Mouse (Mus musculus): ENCODE data around the gene Hamp. TPM values are rescaled to one million over a fixed set of nuclear protein-coding genes. Genes with fewer than 3 reads are reported as not detected.

Gene Hamp
- polyA plus RNA-seq, 1 experiment = not detected

DNA sequence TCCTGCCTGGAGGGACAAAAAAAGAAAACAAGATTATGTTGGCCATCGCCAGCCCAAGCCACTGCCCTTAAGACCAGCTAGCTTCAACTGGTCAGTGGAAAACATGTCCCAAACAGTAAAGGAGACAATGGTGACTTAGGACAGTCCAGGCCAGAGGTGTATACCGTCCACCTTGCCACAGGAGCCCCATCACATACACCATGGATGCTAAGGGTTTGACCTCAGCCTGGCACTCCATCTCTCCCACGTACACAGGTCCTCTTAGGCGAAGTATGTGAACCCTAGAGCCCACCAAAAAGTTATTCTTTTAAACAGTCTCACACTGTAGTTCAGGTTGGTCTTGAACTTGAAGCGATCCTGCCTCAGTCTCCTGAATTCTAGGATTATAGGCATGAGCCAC, 19.0 kb upstream of the Hamp start:
- H3K27me3 ChIP-seq (ENCODE audit: control insufficient read depth, insufficient read depth, insufficient read length) = no peaks in the 10 kb centered on the region
- no peak for TF ChIP-seq POLR2A (IDR thresholded peaks at IDR 0.05; ENCODE audit: insufficient read length, low read depth)
- TF ChIP-seq POLR2AphosphoS2 (IDR thresholded peaks at IDR 0.05; ENCODE audit: insufficient read length, low read depth) = peak; percentile 82
- no peak for TF ChIP-seq REST (IDR thresholded peaks at IDR 0.05; ENCODE audit: insufficient read depth, insufficient read length)

DNA sequence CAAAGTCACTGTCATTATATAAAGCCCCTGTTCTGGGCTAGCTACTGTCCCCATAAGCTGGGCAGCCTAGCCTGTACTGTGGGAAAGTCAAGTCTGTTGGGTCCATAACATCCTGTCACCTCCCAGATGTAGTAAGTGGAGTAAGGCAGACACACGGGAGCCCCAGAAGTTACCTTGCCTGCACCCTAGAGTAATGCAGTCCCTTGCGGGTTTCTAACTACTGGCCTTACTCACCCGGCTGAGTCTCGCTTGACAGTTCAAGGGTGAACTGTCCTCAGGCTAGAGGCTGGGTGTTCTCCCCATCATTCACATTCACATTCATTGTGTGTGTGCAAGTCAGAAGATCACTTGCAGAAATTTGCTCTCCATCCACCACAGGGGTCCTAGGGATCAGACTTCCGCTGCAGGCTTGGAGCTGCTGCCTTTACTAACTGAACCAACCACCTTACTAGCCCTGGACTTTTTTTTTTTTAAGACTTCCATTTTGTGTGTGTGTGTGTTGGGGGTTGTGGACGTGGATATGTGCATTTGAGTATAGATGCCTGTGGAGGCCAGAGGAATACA, 16.0 kb upstream of the Hamp start:
- Histone ChIP-seq H3K4me3 (no peak overlapping the region), H3K27me3 (ENCODE audit: control insufficient read depth, insufficient read depth, insufficient read length) (no peaks in the 10 kb centered on the region), H3ac (ENCODE audit: control insufficient read depth, insufficient read length) (no peak overlapping the region), H3K36me3 (ENCODE audit: control insufficient read depth, insufficient read depth) (no peaks in the 10 kb centered on the region), H3K79me2 (ENCODE audit: control insufficient read depth, insufficient read depth) (peaks cover 6% of the 10 kb centered on the region), H3K4me2 (ENCODE audit: low read depth) (no peak overlapping the region)
- TF ChIP-seq REST (IDR thresholded peaks at IDR 0.05; ENCODE audit: insufficient read depth, insufficient read length) (no peak), POLR2AphosphoS2 (IDR thresholded peaks at IDR 0.05; ENCODE audit: insufficient read length, low read depth) (peak; percentile 61), MAX (IDR thresholded peaks at IDR 0.05; ENCODE audit: low read depth) (no peak)

More for the DNA sequence above, 19.0 kb upstream of the Hamp start:
- H3K4me2 ChIP-seq (ENCODE audit: low read depth) = no peak overlapping the region
- no peaks in the 10 kb centered on the region for H3K79me2 ChIP-seq (ENCODE audit: control insufficient read depth, insufficient read depth)
- H3ac ChIP-seq (ENCODE audit: control insufficient read depth, insufficient read length) = no peak overlapping the region
- H3K4me3 ChIP-seq = no peak overlapping the region
- H3K36me3 ChIP-seq (ENCODE audit: control insufficient read depth, insufficient read depth) = no peaks in the 10 kb centered on the region

DNA sequence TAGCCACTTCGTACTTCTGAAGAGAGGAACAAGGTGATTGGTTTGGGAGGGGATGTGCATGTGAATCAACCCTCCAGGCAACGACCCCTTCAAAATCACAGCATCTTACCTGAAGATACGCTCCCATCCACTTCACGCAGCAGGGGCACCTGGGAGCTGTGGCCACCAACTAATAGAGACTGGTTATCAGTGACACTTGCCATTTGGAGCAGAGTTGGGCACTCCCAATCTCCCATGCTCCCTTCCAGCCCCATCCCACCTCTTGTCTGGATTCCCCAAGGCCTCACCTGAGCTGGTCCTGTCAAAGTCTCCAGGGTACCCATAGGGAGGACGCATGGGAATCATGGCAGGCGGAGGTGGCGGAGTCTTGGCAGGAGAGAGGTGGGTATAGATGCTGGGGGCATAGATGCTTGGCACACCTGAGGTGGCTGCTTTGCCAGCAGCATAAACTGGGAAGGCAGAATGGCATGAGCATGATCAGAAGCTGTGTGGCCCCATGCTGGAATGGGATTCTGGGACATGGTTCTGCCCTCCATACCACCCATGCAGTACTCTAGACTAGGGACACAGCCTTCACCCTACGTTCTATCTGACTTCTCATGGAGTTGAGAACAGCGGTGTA, 15.1 kb upstream of the Hamp start:
- Histone ChIP-seq H3K4me2 (ENCODE audit: low read depth) (no peak overlapping the region), H3K4me3 (no peak overlapping the region), H3K27me3 (ENCODE audit: control insufficient read depth, insufficient read depth, insufficient read length) (no peaks in the 10 kb centered on the region), H3ac (ENCODE audit: control insufficient read depth, insufficient read length) (no peak overlapping the region), H3K36me3 (ENCODE audit: control insufficient read depth, insufficient read depth) (no peaks in the 10 kb centered on the region), H3K79me2 (ENCODE audit: control insufficient read depth, insufficient read depth) (peaks cover 8% of the 10 kb centered on the region)
- no peak for TF ChIP-seq MAX (IDR thresholded peaks at IDR 0.05; ENCODE audit: low read depth)
- TF ChIP-seq USF1 (IDR thresholded peaks at IDR 0.05; ENCODE audit: low read depth) = no peak
- TF ChIP-seq POLR2AphosphoS2 (IDR thresholded peaks at IDR 0.05; ENCODE audit: insufficient read length, low read depth) = peak; percentile 50
- TF ChIP-seq E2F4 (IDR thresholded peaks at IDR 0.05; ENCODE audit: insufficient read depth) = no peak
- peak; percentile 24 for TF ChIP-seq POLR2A (IDR thresholded peaks at IDR 0.05; ENCODE audit: insufficient read length, low read depth)
- TF ChIP-seq MYOG (IDR thresholded peaks at IDR 0.05; ENCODE audit: control insufficient read depth in 1 of 3, insufficient read depth in 1 of 3, insufficient read length in 2 of 3, low read depth in 2 of 3) = no peak
- TF ChIP-seq SRF (IDR thresholded peaks at IDR 0.05; ENCODE audit: control insufficient read depth, insufficient read length, low read depth) = no peak
- TF ChIP-seq MYOD1 (IDR thresholded peaks at IDR 0.05; ENCODE audit: control insufficient read depth in 1 of 3, insufficient read length in 2 of 3, low read depth in 2 of 3) = no peak
- no peak for TF ChIP-seq CEBPB (IDR thresholded peaks at IDR 0.05; ENCODE audit: insufficient read depth, poor library complexity, severe bottlenecking)
- no peak for TF ChIP-seq TCF12 (IDR thresholded peaks at IDR 0.05; ENCODE audit: insufficient read depth, poor library complexity, severe bottlenecking)
- TF ChIP-seq TCF3 (IDR thresholded peaks at IDR 0.05; ENCODE audit: insufficient read length, low read depth) = no peak
- TF ChIP-seq REST (IDR thresholded peaks at IDR 0.05; ENCODE audit: insufficient read depth, insufficient read length) = no peak

DNA sequence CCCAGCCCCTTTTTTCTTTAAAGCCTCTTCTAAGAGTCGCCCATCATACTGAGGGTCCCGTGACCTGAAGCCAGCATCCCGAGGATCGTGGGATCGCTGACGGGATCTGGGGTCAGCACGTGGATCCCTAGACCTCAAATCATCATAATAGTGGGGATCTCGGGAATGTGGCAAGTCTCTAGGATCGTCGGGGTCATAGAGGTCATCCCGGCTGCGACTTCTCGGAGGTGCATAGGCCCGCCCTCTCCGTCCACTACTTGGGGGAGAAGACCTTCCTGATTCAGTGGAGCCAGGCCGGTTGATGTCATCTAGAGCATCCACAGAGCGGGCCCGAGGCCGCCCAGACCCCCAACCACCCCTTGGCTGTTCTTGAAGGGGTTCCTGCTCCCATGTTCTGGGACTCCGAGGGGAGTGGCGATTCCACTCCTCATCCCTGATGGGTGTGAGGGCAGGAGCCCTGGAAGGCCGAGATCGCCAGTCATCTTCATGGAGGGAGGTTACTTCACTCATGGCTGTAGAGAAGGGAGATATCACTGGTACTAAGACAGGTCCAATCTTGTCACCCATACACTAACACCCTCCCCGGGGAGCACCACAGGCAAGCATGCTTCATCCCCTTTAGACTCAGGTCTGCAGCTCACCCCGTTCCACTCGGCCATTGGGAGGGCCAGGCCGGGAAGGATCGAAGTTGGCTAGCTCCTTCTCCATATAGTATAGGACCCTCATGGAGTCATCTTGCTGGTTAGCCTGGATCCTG, 14.5 kb upstream of the Hamp start:
- Histone ChIP-seq H3K27me3 (ENCODE audit: control insufficient read depth, insufficient read depth, insufficient read length) (no peaks in the 10 kb centered on the region), H3K4me2 (ENCODE audit: low read depth) (peak overlapping the region; percentile 82), H3K4me3 (peak overlapping the region; percentile 32), H3K36me3 (ENCODE audit: control insufficient read depth, insufficient read depth) (no peaks in the 10 kb centered on the region), H3ac (ENCODE audit: control insufficient read depth, insufficient read length) (no peak overlapping the region), H3K79me2 (ENCODE audit: control insufficient read depth, insufficient read depth) (peaks cover 8% of the 10 kb centered on the region)
- TF ChIP-seq SRF (IDR thresholded peaks at IDR 0.05; ENCODE audit: control insufficient read depth, insufficient read length, low read depth) = no peak
- TF ChIP-seq MYOG (IDR thresholded peaks at IDR 0.05; ENCODE audit: control insufficient read depth in 1 of 3, insufficient read depth in 1 of 3, insufficient read length in 2 of 3, low read depth in 2 of 3) = no peak
- TF ChIP-seq TCF3 (IDR thresholded peaks at IDR 0.05; ENCODE audit: insufficient read length, low read depth) = no peak
- TF ChIP-seq MYOD1 (IDR thresholded peaks at IDR 0.05; ENCODE audit: control insufficient read depth in 1 of 3, insufficient read length in 2 of 3, low read depth in 2 of 3) = no peak

DNA sequence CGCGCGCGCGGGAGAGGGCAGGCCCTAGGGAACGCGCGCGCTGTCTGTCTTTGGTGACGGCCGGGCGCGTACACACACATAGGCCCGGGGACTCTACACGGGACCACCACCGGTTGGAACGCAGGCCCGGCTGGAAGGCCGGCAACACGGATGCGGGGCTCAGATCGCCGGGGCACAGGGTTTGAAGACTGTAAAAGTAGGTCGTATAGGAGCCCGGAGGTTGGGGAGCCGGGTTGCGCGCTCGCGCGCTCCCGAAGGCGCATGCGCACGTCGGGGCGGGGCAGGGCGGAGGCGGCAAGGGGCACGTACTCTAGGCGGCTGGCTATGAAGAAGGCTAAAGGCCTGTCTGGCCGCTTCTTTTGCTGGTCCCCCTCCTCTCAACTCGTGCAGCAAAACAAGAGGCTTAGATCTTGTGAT, 13.5 kb upstream of the Hamp start:
- H3K27me3 ChIP-seq (ENCODE audit: control insufficient read depth, insufficient read depth, insufficient read length) = no peaks in the 10 kb centered on the region
- H3K4me2 ChIP-seq (ENCODE audit: low read depth) = peak overlapping the region; percentile 82
- peak overlapping the region; percentile 32 for H3K4me3 ChIP-seq
- TF ChIP-seq REST (IDR thresholded peaks at IDR 0.05; ENCODE audit: insufficient read depth, insufficient read length) (no peak), MYOG (IDR thresholded peaks at IDR 0.05; ENCODE audit: control insufficient read depth in 1 of 3, insufficient read depth in 1 of 3, insufficient read length in 2 of 3, low read depth in 2 of 3) (no peak), POLR2A (IDR thresholded peaks at IDR 0.05; ENCODE audit: insufficient read length, low read depth) (peak; percentile 84), SRF (IDR thresholded peaks at IDR 0.05; ENCODE audit: control insufficient read depth, insufficient read length, low read depth) (no peak), E2F4 (IDR thresholded peaks at IDR 0.05; ENCODE audit: insufficient read depth) (peak; percentile 3), USF1 (IDR thresholded peaks at IDR 0.05; ENCODE audit: low read depth) (no peak), TCF3 (IDR thresholded peaks at IDR 0.05; ENCODE audit: insufficient read length, low read depth) (no peak), CEBPB (IDR thresholded peaks at IDR 0.05; ENCODE audit: insufficient read depth, poor library complexity, severe bottlenecking) (no peak), POLR2AphosphoS2 (IDR thresholded peaks at IDR 0.05; ENCODE audit: insufficient read length, low read depth) (peak; percentile 89)
- peaks cover 8% of the 10 kb centered on the region for H3K79me2 ChIP-seq (ENCODE audit: control insufficient read depth, insufficient read depth)
- H3K36me3 ChIP-seq (ENCODE audit: control insufficient read depth, insufficient read depth) = no peaks in the 10 kb centered on the region
- H3ac ChIP-seq (ENCODE audit: control insufficient read depth, insufficient read length) = peak overlapping the region; percentile 89

Measured in myocyte (in vitro differentiated cells).